Mouse (Mus musculus) hindlimb bud, embryonic 11.5 days (tissue): ENCODE results near the gene Fxyd2.

ENCODE experiments used
- DNase-seq: peaks from one replicate; pipeline ENCODE4 v3.0.0-alpha.2; 2012; ENCODE audit warnings: low read depth, low spot score; ENCODE audit errors: extremely low spot score

Fxyd2 gene

GRCm38 (mm10) chr9:45389596-45389995, 9.9 kb upstream of the Fxyd2 start:
- DNase-seq, result no peak

- no peak for DNase-seq
These were observed 8.2 kb upstream of the Fxyd2 start for GRCm38 (mm10) chr9:45391299-45391698.

GRCm38 (mm10) chr9:45395218-45395617, 4.3 kb upstream of the Fxyd2 start:
- DNase-seq, result no peak

- no peak for DNase-seq
These were observed 3.7 kb upstream of the Fxyd2 start for GRCm38 (mm10) chr9:45395796-45396195.

- DNase-seq, result no peak
These were observed 1.1 kb upstream of the Fxyd2 start for GRCm38 (mm10) chr9:45398336-45398735.

- no peak for DNase-seq
These were observed 2.4 kb downstream of the Fxyd2 start for GRCm38 (mm10) chr9:45401851-45402250.

GRCm38 (mm10) chr9:45402957-45403356, 3.5 kb downstream of the Fxyd2 start:
- DNase-seq, result no peak

- no peak for DNase-seq
These were observed 6.2 kb downstream of the Fxyd2 start for GRCm38 (mm10) chr9:45405694-45406093.

GRCm38 (mm10) chr9:45406808-45407207, 7.3 kb downstream of the Fxyd2 start:
- no peak for DNase-seq

GRCm38 (mm10) chr9:45407706-45408675, 8.5 kb downstream of the Fxyd2 start:
- DNase-seq, result peak; percentile 22

GRCm38 (mm10) chr9:45410193-45410592, 10.7 kb downstream of the Fxyd2 start:
- no peak for DNase-seq

- no peak for DNase-seq
These were observed 11.1 kb downstream of the Fxyd2 start for GRCm38 (mm10) chr9:45410614-45411013.

GRCm38 (mm10) chr9:45411111-45411510, 11.6 kb downstream of the Fxyd2 start:
- no peak for DNase-seq

- peak; percentile 20 for DNase-seq
These were observed 12.3 kb downstream of the Fxyd2 start for GRCm38 (mm10) chr9:45411803-45412202.

GRCm38 (mm10) chr9:45412287-45412686, 12.8 kb downstream of the Fxyd2 start:
- DNase-seq, result peak; percentile 67

GRCm38 (mm10) chr9:45412700-45413477, 13.4 kb downstream of the Fxyd2 start:
- no peak for DNase-seq

GRCm38 (mm10) chr9:45413478-45414140, 14.1 kb downstream of the Fxyd2 start:
- DNase-seq, result no peak

GRCm38 (mm10) chr9:45415912-45416311, 16.4 kb downstream of the Fxyd2 start:
- DNase-seq, result no peak

- DNase-seq, result no peak
These were observed 17.8 kb downstream of the Fxyd2 start for GRCm38 (mm10) chr9:45417245-45417644.

GRCm38 (mm10) chr9:45418252-45418651, 18.8 kb downstream of the Fxyd2 start:
- DNase-seq, result no peak

- DNase-seq, result no peak
These were observed 21.7 kb downstream of the Fxyd2 start for GRCm38 (mm10) chr9:45421209-45421608.
